Mouse (Mus musculus) mature B cell (primary cell): ENCODE results near the gene Rnpep.

Experiments
- in situ Hi-C: fragments of 300-500 bp; cut with MboI; formaldehyde crosslinking; loops from 2 replicates; pipeline ENCODE4 v1.14.3; 2019

Rnpep gene

DNA sequence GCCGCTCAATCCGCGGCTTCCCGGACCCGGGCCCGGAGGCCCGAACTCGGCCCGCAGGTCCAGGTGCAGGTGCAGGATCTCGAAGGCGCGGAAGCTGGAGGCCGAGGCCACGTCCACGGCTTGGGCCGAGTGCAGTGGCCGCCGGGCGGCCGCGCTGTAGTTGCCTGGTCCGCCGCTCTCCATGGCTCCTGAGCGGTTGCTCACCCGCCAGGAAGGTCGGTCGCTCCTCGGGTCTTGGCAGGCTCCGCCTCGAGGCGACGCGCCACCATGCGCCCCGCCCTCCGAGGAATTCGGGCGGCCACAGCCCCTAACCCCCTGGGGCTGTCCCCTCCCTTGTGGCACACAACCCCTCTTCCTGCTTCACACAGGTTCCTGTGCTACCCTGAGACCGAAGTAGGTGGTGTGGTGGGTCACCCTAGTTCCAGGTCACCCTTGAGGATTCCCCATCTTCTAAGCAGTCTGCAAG lies at the start of gene Rnpep:
Gene Rnpep (minus strand): TSS at position 259 of the 466 bp plus-strand sequence.
- in situ Hi-C loops = no loop called here

DNA sequence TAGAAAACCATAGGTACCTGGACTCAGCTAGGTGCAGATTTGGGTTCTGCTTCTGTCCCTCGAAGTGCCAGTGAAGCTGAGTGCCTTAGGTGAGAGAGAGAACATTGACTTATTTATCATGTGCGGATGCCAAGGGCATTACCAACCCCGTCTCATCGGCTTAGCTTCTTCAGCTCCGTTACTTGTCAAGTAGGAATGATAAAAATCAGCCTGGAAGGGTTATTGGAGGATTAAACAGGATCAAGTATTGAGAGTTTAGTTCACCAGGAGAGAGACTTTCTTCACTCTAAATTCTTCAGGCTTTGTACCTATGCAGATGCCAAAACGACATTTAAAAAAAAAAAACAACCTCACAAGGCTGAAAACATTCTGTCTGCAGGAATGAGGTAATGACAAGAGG lies 46.7 kb upstream of the Rnpep start:
- in situ Hi-C loops = no loop called here

DNA sequence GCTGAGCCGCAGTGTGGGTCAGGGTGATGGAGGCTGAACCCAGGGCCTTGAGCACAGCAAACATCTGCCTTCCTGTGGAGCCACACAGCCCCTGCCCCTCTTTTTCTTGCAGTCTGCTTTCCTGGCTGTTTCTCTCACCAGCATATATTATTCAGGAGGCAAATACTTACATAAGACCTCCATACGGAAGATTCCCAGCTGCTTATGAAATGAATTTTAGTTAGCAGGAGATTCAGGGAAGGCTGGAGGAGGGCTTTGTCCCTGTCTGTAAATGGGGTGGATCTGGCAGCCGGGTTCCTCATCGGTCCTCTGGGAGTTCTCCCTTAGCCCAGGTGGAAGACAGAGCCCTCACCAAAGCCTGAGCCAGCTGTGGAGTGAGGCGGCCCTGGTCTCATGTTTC lies 44.5 kb upstream of the Rnpep start:
- in situ Hi-C loops = no loop called here

DNA sequence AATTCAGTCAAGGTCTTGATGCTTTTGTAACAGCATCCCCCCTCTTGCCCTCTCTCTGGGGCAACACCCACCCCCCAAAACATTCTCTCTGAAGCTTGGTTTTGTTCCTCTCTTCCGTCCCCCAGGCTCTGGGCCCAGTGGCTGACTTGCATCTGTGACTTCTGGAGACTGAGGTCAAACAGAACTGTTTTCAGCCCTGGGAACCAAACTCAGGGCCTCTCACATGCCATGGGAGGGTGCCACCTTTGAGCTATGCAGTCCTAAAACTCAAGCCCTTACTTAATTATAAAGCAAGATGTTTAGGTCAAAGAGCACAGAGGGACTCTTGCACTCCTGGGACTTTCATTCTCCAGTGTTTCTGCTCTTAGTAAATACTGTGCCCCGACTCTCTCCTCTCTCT lies 42.0 kb upstream of the Rnpep start:
- in situ Hi-C loops = no loop called here

DNA sequence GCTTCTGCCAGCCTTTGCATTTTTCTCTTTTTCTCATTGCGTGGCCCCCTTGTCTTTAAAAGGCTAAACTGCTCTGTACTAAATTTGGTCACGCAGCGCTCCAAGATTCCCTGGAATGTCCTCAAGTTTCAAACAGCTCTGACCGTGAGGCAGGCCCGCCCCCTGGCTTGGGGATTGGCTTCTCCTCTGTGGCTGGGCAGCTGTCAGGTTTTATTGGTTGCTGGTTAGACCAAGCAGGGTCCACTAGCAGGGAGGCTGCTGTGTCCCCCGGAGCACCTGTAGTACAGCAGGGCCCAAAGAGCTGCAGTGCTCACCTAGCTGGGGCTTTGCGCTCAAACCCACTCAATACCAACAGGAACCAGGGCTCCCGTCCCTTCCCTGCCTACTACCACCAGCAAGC lies 40.7 kb upstream of the Rnpep start, which contains the start of gene Lmod1:
Gene Lmod1 (plus strand): TSS at position 237 of the 400 bp plus-strand sequence.
- in situ Hi-C loops = no loop called here

DNA sequence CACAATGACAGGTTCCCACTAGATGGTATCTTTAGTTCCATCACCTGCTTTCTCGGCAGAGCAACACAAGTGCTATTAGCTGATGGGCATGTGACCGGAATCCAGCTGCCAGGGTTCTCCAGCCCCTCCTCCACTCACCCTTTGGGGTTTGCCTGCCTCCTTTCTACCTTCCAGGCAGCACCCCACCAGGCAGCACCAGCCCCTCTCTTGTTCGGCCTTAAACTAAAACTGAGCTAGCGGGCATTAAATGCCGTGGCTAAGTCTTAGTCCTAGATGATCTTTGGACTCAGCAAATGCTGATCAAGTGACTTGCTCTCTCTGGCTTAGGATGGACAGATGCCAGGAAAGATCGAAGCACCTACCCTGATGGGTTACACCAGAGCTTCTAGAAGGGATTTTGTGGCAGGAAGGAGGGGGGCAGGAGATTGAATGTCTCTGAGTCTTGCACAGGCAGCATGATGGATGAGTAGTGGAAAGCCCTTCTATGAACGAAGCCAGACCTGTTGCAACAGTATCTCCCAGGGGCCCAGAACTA lies 39.5 kb upstream of the Rnpep start:
- in situ Hi-C loops = no loop called here

DNA sequence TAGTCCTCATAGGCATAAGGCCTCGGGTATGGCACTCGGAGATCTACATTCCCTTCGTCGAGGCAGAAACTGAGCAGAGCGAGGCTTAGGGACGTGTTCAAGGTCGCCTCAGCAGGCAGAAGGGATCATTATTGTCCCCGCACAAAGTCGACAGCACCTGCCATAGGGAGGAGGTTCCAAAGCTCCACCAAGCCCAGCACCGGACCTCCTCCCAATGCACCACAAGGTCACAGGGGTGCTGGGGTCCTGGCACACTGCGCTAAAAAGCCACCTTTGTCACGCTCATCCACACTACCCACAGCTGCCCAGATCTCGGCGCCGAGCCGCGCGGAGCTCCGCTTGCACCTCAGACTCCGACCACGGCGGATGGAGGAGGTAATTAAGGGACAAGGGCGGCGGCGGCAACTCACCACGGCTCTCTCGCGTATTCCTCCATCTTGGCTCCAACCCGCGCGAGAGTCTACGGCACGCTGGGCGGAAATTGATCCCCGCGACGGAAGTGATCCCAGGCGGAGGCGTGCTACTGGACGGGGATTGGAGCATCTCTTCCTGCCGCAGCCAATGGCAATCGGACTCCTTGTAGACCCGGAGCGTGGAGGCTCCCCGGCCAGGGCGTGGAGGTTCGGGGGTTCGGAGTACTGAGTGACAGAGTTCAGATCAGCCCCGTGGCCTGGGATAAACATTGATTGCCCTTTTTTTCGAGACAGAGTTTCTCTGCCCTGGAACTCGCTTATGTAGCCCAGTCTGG lies 29.6 kb upstream of the Rnpep start, which contains the start of gene Timm17a:
Gene Timm17a (minus strand): TSS at position 495 of the 748 bp plus-strand sequence.
- in situ Hi-C loops = no loop called here

DNA sequence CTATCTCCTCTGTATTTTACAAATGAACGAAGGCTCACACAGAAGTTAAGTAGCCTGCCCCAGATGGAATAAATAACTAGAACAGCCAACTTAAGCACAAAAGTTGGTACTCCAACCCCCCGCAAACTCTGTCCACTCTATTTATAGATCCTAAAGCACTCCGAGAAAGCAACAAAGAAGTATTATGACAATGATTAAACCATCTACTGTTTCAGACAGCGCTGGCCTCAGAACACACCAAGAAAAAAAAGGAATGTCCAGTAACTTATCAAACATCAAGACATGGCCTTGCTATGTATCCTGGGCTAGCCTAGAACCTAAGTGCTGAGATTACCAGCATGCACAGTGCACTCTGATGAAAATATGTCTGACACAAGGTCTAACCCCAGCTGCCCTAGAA lies 28.3 kb upstream of the Rnpep start:
- in situ Hi-C loops = no loop called here

DNA sequence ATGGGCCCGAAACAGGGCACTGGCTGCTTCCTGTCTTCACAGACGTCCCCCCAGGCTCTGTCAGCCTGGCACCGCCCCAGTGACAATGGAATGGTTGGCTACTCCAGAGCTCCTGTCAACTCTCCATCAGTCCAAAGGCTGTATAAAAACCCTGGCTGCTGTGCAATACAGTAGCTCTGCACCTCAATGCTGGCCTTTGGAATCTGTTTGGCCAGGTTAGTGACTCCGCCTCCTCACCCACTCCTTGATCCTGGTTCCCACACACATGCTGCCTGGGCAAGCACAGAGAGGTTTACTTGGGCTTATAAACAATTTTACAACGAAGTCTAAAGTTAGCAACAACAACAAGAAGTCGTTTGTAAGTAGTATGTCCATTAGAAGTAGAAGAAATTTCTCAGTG lies 27.5 kb upstream of the Rnpep start:
- in situ Hi-C loops = no loop called here

DNA sequence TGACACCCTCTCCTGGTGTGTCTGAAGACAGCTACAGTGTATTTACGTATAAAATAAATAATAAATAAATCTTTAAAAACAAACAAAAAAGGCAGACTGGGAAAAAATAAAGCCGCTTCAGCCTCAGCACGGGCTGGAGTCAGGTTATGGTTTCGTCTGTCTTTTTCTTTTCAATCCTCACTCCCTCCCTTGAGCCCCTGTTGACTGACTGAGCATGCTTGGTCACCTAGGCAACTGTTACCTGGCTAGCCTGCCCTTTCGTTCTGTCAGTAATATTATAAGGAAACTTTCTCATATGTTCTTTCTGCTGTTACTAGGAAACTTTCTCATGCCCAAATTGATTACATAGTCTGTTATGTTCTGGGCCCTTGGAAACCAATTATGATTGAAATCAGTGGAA lies 7.0 kb upstream of the Rnpep start:
- in situ Hi-C loops = no loop called here

DNA sequence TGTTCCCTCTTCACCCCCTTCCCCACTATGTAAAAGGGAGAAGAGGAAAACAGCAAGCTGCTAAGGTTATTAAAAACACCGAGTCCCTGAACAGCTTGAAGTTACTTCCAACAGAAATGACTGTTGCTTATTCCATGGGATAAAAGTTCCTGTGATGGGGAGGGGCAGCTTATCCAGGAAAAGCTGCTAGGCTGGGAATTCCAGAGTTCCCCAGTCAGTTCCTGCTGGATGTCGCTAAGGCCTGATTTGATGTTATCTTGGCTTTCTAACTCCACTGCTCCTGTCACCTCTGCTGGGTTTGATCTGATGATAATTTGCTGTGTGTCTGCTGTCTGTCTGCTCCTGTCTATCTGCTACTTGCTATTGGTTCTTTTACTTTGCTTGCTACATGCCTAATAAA lies 2.4 kb upstream of the Rnpep start:
- in situ Hi-C loops = no loop called here

DNA sequence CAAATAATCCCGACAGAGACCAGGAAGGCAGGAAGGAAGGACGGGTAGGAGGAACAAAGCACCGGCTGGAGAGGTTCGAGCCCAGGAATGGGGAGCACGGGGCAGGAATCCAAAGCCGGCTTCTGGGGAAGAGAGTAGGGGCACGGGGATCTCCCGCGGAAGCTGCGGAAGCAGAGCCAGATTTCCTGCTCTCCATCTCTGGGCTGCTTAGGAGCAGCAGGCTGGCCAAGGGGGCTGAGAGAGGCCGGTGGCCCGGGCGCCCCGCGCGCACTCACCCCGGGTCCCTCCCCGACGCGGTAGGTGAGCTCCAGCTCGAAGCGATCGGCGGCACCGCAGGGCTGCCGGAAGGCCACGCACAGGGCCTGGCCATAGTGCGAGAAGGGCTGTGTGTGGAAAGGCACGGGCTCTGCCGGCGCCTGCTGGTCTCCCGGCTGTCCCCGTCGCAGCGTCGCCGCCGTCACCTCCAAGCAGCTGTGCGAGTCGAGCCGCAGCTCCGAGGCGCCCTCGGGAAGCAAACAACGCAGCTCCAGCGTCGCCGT lies 528 bp downstream of the Rnpep start:
- in situ Hi-C loops = no loop called here

DNA sequence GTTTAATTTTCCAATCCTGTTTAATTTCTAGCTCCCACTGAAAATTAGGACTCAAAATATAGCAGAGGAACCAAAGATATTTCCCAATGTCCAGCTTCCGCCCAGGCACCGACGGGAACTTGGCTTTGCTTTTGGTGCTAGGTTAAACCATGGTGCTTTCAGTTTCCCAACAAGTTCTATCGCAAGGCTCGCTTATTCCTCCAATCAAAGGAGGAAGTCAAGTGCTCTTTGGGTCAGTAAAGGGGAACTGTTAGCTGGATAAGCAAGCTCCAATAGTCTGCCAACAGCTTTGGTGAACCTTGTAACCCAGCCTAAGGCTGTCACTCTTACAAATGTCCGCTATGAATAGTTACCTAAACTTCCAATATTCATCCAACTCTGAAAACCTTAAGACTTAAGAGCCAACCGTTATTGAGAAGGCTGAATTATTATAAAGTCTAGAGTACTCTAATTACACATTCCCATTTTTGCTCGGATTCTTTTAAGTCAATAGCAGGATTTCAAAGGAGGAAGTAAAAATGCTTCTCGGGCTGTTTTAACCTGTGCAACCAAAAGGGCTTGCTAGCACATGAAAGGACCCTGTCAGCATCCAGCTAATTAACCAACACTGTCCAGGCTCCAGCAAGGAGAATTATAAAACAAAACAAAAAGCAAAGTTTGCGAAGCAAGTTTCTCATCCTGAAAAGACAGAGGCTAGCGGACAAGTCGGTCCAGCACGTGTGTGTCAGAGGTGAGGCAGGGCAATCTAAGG lies 1.2 kb downstream of the Rnpep start:
- in situ Hi-C loops = no loop called here

DNA sequence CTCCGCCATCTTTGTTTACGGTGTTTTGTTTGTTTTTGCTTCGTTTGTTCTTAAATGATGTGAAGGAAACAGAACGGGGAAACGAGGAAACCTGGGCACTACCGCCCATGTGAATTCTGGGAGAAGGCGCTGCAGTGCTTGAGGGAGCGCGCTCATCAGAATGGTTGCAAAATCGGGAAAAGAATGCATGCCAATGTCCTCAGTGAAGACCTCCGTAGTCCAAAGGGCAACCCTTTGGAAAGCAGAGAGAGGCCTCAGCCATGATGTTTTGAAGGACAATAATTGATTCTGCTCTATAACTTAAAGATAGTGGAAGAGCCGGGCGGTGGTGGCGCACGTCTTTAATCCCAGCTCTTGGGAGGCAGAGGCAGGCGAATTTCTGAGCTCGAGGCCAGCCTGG lies 2.0 kb downstream of the Rnpep start:
- in situ Hi-C loops = no loop called here

DNA sequence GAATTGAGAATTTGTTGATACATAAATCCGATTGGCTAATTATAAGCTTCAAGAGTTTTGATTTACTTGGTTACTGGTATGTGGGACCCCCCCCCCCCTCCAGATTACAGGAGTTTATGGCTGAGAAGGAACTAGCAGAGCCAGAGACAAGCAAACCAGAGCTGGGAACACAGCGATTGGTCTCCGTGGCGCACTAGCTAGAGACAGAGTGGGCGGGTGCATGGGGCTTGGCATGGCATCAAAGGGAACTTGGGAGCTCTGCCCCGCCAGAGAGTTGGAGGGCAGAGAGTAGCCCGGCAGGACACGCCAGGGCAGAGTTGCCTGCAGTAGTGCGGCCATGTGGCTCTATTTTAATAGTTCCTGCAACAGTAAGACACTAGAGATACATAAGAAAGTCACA lies 3.2 kb downstream of the Rnpep start:
- in situ Hi-C loops = no loop called here

DNA sequence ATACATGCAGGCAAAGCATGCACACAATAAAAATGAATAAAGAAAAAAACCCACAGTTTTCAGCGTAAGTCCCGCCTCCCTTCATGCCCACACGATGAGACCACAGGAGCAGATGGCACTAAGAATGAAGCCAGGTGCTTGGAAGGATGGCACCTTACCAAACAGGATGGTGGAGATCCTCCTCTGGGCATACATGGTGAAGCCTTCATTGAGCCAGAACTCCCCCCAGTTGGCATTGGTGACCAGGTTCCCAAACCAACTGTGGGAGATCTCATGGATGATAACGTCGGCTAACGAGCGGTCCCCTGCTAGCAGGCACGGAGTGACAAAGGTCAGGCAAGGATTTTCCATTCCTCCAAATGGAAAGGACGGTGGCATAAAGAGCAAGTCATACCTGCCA lies 12.5 kb downstream of the Rnpep start:
- in situ Hi-C loops = no loop called here

DNA sequence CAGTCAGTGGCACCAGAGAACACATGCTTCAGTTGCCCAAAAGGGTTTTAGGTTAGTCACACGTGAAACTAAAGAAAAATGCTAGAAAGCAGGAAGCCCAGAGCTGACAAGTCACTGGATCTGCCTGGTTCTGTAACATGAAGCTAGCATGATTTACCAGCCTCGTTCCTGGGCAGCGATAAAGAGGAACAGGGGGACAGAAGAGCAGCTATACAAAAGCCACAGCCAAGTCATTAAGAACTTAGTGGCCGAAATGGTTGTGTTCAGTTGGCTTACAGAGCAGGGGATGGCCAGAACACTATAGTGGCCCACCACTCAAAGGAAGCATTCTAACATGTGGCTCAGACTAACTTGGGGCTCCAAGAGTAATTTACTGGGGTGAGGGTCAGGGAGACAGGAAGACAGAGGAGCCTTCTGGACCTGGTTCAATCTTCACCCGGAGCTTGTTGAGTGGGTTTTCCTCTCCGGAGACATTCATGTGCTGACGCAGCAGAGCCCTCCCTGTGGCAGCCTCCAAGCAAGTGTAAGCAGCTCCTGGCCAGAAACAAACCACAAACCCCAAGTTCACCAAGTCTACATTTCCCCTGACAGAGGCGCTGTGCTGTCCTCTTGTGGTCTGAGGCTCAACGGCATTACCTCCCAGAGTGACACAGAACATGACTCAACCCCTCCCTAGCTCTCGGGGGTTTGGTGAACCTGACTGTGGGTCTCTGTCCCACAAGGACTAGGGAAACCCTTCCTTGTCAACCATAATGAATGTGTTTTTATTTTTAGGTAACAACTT lies 16.0 kb downstream of the Rnpep start:
- in situ Hi-C loops = no loop called here

DNA sequence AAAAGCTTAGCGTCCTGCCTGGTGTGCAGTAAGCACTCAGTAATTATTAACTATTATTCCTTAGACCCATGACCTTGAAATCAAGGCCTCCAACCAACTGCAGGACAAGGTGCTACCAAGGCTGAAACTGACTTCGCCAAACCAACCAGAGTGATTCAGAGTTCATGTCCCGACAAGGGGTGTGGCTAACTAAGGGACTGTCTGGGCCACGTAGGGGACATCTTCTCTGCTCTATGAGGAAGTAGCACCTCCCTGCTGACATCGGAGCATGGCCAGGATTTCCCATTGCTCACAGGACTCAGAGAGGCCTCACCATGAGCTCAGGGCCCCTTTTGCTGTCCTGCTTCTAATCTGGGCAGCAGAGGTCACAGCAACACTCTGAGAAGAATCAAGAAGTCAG lies 18.1 kb downstream of the Rnpep start:
- in situ Hi-C loops = no loop called here

DNA sequence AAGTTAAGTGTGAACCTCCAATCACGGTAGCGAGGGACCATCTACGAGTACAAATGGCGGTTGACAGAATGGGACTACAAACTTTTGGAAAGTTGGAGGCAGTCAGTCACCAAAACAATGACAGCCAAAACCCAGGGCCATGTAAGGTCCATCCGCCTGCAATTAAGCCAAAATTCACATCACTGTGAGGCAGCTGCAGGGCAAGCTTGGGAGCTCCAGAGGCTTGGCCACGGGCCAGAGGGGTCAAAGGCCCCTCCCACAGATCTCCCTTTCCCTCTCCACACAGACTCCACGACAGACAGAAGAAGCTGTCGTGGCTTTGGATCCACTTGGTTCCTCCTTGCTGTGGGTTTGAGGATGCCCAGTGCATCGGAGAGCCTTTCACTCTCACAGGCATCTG lies 20.6 kb downstream of the Rnpep start:
- in situ Hi-C loops = no loop called here

DNA sequence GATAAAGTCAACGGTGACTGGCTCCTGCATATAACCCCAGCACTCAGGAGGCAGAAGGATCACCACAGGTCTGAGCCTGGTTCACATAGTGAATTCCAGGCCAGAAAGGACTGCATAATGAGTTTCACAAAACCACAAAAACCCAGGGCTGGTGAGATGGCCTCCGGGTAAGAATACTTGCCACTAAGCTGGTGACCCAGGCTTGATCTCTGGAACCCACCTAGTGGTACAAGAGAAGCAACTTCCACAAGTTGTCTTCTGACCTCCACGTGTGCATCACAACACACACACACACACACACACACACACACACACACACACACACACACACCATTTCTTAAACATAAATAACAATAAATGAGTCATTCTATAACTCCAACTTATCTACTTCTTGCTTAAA lies 21.6 kb downstream of the Rnpep start:
- in situ Hi-C loops = no loop called here

DNA sequence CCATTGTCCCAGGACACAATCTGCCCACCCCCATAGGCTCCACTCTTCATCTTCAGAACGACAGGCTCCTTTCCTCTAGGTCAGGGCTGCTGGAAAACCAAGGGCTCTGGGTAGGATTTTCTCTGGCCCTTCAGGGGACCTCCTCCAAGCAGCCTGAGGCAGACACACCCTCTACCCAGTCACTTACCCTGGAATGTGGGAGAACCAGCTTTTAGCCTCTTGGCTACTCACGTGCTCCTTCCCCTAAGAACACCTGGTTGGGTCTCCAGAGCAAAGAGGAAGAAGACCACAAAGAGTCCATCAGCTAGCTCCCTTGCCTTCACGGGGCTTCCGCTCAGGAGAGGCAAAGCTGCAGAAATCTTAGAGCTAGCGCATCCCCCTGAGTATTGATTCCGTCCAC lies 23.0 kb downstream of the Rnpep start:
- in situ Hi-C loops = no loop called here

DNA sequence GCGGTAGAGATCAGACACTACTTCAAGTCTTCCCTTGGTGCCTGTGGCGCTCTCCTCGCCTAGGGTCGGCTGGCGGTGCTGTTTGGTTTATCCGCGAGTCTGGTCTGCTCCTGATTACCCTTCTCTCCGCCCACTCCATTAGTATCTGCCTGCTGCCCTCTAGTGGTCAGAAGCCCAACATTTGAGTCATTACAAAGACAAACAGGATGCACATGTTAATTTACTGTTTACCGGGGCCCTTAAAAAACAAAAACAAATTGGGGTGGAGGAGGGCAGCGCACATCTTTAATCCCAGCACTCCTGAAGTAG lies 24.8 kb downstream of the Rnpep start:
- in situ Hi-C loops = no loop called here
